Mouse (Mus musculus) kidney, adult 9 months (tissue): ENCODE data around the gene Pde8a.
A peak's percentile ranks its signal among the peaks of the same experiment; 100 is the strongest.

Experiments
- DNase-seq: peaks from one replicate; pipeline ENCODE4 v3.0.0; 2022

Gene Pde8a

GRCm38 (mm10) chr7:81286456-81286855, 73.1 kb downstream of the Pde8a start:
- DNase-seq = no peak

GRCm38 (mm10) chr7:81286946-81287345, 73.5 kb downstream of the Pde8a start:
- DNase-seq = peak; percentile 54

GRCm38 (mm10) chr7:81295169-81295568, 81.8 kb downstream of the Pde8a start:
- no peak for DNase-seq

GRCm38 (mm10) chr7:81298206-81298605, 84.8 kb downstream of the Pde8a start:
- peak; percentile 52 for DNase-seq

GRCm38 (mm10) chr7:81301323-81301722, 87.9 kb downstream of the Pde8a start:
- no peak for DNase-seq

GRCm38 (mm10) chr7:81303682-81304081, 90.3 kb downstream of the Pde8a start:
- DNase-seq = peak; percentile 86

GRCm38 (mm10) chr7:81304100-81304499, 90.7 kb downstream of the Pde8a start:
- peak; percentile 66 for DNase-seq

GRCm38 (mm10) chr7:81304675-81305074, 91.3 kb downstream of the Pde8a start:
- no peak for DNase-seq

- no peak for DNase-seq
Measured at GRCm38 (mm10) chr7:81307735-81308134, 94.3 kb downstream of the Pde8a start.

GRCm38 (mm10) chr7:81309247-81309646, 95.9 kb downstream of the Pde8a start:
- DNase-seq = no peak

- DNase-seq = no peak
Measured at GRCm38 (mm10) chr7:81311130-81311529, 97.7 kb downstream of the Pde8a start.

GRCm38 (mm10) chr7:81311581-81311980, 98.2 kb downstream of the Pde8a start:
- DNase-seq = no peak

GRCm38 (mm10) chr7:81315583-81315982, 102.2 kb downstream of the Pde8a start:
- no peak for DNase-seq

GRCm38 (mm10) chr7:81319749-81320148, 106.4 kb downstream of the Pde8a start:
- DNase-seq = no peak

- no peak for DNase-seq
Measured at GRCm38 (mm10) chr7:81321776-81322175, 108.4 kb downstream of the Pde8a start.

GRCm38 (mm10) chr7:81326043-81326442, 112.6 kb downstream of the Pde8a start:
- DNase-seq = no peak

- no peak for DNase-seq
Measured at GRCm38 (mm10) chr7:81326859-81327258, 113.5 kb downstream of the Pde8a start.

- no peak for DNase-seq
Measured at GRCm38 (mm10) chr7:81327661-81328060, 114.3 kb downstream of the Pde8a start.

GRCm38 (mm10) chr7:81330767-81331166, 117.4 kb downstream of the Pde8a start:
- DNase-seq = no peak

- DNase-seq = no peak
Measured at GRCm38 (mm10) chr7:81331851-81332250, 118.5 kb downstream of the Pde8a start.

GRCm38 (mm10) chr7:81335705-81336431, 122.5 kb downstream of the Pde8a start:
- DNase-seq = no peak

GRCm38 (mm10) chr7:81336432-81336786, 123.0 kb downstream of the Pde8a start:
- peak; percentile 65 for DNase-seq

GRCm38 (mm10) chr7:81337785-81338521, 124.6 kb downstream of the Pde8a start:
- no peak for DNase-seq

- DNase-seq = no peak
Measured at GRCm38 (mm10) chr7:81338522-81338873, 125.1 kb downstream of the Pde8a start.

- DNase-seq = peak; percentile 85
Measured at GRCm38 (mm10) chr7:81339783-81340182, 126.4 kb downstream of the Pde8a start.
